Mouse (Mus musculus) embryonic facial prominence, embryonic 12.5 days (tissue): ENCODE data around the gene Slit3. TPM values are rescaled to one million over a fixed set of nuclear protein-coding genes. Genes with fewer than 3 reads are reported as not detected.

ENCODE experiments used
- ATAC-seq: fragments of 200-750 bp; cut with Nextera tagmentation; 2 replicates; pipeline ENCODE4 v1.8.0; 2017; ENCODE audit not compliant: insufficient number of reproducible peaks, insufficient read depth, low FRiP score, low TSS enrichment
- H3K27ac ChIP-seq: fragments of 300-500 bp; sonication (generic); 2 replicates; pipeline ENCODE4 v1.5.1; 2016; ENCODE audit warnings: mild to moderate bottlenecking
- H3K27me3 ChIP-seq: fragments of 300-500 bp; sonication (generic); 2 replicates; pipeline ENCODE4 v1.6.1; 2016; ENCODE audit warnings: mild to moderate bottlenecking, moderate library complexity
- H3K36me3 ChIP-seq: fragments of 300-500 bp; sonication (generic); 2 replicates; pipeline ENCODE4 v1.6.1; 2016; ENCODE audit warnings: mild to moderate bottlenecking
- H3K4me1 ChIP-seq: fragments of 300-500 bp; sonication (generic); 2 replicates; pipeline ENCODE4 v1.6.1; 2016
- H3K4me2 ChIP-seq: fragments of 300-500 bp; sonication (generic); replicated peaks from 2 replicates; pipeline ENCODE4 v1.6.1; 2016; ENCODE audit warnings: mild to moderate bottlenecking, moderate library complexity
- H3K4me3 ChIP-seq: fragments of 300-500 bp; sonication (generic); 2 replicates; pipeline ENCODE4 v1.5.1; 2016; ENCODE audit warnings: mild to moderate bottlenecking
- H3K9ac ChIP-seq: fragments of 300-500 bp; sonication (generic); 2 replicates; pipeline ENCODE4 v1.6.1; 2016; ENCODE audit warnings: mild to moderate bottlenecking, moderate library complexity
- H3K9me3 ChIP-seq: fragments of 300-500 bp; sonication (generic); 2 replicates; pipeline ENCODE4 v1.6.1; 2016; ENCODE audit warnings: mild to moderate bottlenecking, moderate library complexity
- WGBS: fragments of 180-500 bp; shearing (Covaris S2); methylation state at CpG from one replicate; pipeline ENCODE4 v1.1.7; 2016; 5-methylcytosine and 5-hydroxymethylcytosine counted together
- polyA plus RNA-seq: library from polyadenylated mRNA; unstranded; fragments of >200 nt; fragmentation: Nextera tagmentation; extraction: Ambion mirVana; gene quantifications from 2 replicates; pipeline ENCODE4 v1.2.1, GENCODE M21; 2016

Gene Slit3
- polyA plus RNA-seq, 1 experiment from 2014 or later, result 33.5 TPM

- H3K36me3 ChIP-seq, result no peaks in the 10 kb centered on the region
- H3K9me3 ChIP-seq, result no peaks in the 10 kb centered on the region
- H3K4me3 ChIP-seq, result no peak overlapping the region
- no peak overlapping the region for H3K9ac ChIP-seq
- no peak for ATAC-seq
- no peak overlapping the region for H3K27ac ChIP-seq
- peaks cover 37% of the 10 kb centered on the region for H3K4me1 ChIP-seq
- 10% methylated on average over 10 of the region's 10 CpGs for WGBS
- peaks cover 7% of the 10 kb centered on the region; the same call in 1 of the 2 replicates for H3K27me3 ChIP-seq
- H3K4me2 ChIP-seq, result no peak overlapping the region
Observed at GRCm38 (mm10) chr11:35454191-35454725, 333.2 kb downstream of the Slit3 start.

GRCm38 (mm10) chr11:35454781-35455180 is 333.8 kb downstream of the Slit3 start:
- Histone ChIP-seq H3K27me3 (peaks cover 7% of the 10 kb centered on the region; the same call in 1 of the 2 replicates), H3K4me3 (no peak overlapping the region), H3K9me3 (no peaks in the 10 kb centered on the region), H3K4me1 (peaks cover 37% of the 10 kb centered on the region), H3K9ac (no peak overlapping the region), H3K27ac (no peak overlapping the region), H3K36me3 (no peaks in the 10 kb centered on the region), H3K4me2 (no peak overlapping the region)
- no peak for ATAC-seq
- 43% methylated on average over 4 of the region's 4 CpGs for WGBS

- no peak for ATAC-seq
- Histone ChIP-seq H3K27ac (no peak overlapping the region), H3K4me3 (no peak overlapping the region), H3K9ac (no peak overlapping the region), H3K4me2 (no peak overlapping the region), H3K36me3 (no peaks in the 10 kb centered on the region), H3K27me3 (peaks cover 7% of the 10 kb centered on the region; the same call in 1 of the 2 replicates), H3K9me3 (no peaks in the 10 kb centered on the region), H3K4me1 (peaks cover 16% of the 10 kb centered on the region)
- WGBS, result 54% methylated on average over 2 of the region's 2 CpGs
Observed at GRCm38 (mm10) chr11:35458068-35458467, 337.0 kb downstream of the Slit3 start.

- ATAC-seq, result no peak
- H3K36me3 ChIP-seq, result no peaks in the 10 kb centered on the region
- no peak overlapping the region for H3K4me3 ChIP-seq
- no peak overlapping the region for H3K9ac ChIP-seq
- H3K4me2 ChIP-seq, result no peak overlapping the region
- WGBS, result 86% methylated on average over 6 of the region's 6 CpGs
- no peaks in the 10 kb centered on the region for H3K9me3 ChIP-seq
- H3K27me3 ChIP-seq, result 0 out of 2 replicates have a peak, but pooled peaks cover under 1% of the 10 kb centered on the region
- H3K4me1 ChIP-seq, result peaks cover 12% of the 10 kb centered on the region
- H3K27ac ChIP-seq, result no peak overlapping the region
Observed at GRCm38 (mm10) chr11:35466701-35467100, 345.7 kb downstream of the Slit3 start.

DNA sequence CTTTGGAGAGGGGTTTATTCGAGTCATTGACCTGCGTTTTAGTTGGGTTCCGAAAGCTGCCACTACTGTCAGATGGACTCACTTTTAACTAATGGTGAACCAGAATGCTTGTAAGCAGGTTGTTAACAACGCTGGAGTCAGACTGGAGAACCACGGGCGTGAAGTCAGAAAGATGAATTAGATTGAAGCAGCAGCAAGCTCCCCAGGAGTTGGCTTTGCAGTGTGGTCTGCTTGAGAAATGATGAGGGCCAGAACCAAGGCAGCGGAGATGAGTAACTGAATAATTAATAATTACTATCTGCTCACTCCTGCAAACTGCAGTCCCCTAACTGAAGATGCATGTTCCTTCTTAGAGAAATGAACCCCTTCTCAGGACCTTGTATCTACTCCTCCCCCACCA is 347.8 kb downstream of the Slit3 start:
- Histone ChIP-seq H3K9ac (no peak overlapping the region), H3K27me3 (0 out of 2 replicates have a peak, but pooled peaks cover 4% of the 10 kb centered on the region), H3K4me1 (peaks cover 18% of the 10 kb centered on the region), H3K4me2 (no peak overlapping the region), H3K27ac (no peak overlapping the region), H3K4me3 (no peak overlapping the region), H3K9me3 (no peaks in the 10 kb centered on the region), H3K36me3 (no peaks in the 10 kb centered on the region)
- no peak for ATAC-seq
- 84% methylated on average over 7 of the region's 7 CpGs for WGBS

DNA sequence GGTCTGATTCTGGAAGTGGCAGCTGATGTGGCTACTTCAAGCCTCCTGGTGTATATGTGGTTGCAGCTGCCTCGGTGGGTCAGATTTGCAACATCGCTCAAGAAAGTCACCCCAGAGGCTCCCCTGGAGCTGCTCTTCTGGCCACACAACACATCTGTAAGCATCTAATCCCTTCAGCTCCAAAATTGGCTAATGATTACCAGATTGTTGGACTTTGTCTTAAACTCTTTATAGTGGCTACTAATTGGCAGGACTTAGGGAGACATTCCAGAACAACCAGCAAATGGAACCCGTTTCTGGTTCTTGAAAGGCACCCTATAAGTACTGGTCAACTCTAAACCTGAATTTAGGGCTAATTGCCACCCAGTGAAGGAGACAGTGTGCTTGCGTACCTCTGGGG is 348.9 kb downstream of the Slit3 start:
- WGBS, result 30% methylated on average over 4 of the region's 4 CpGs
- H3K9me3 ChIP-seq, result no peaks in the 10 kb centered on the region
- H3K9ac ChIP-seq, result no peak overlapping the region
- H3K4me3 ChIP-seq, result no peak overlapping the region
- H3K36me3 ChIP-seq, result no peaks in the 10 kb centered on the region
- no peak overlapping the region for H3K4me2 ChIP-seq
- peaks cover 18% of the 10 kb centered on the region for H3K4me1 ChIP-seq
- no peak for ATAC-seq
- H3K27ac ChIP-seq, result no peak overlapping the region; the same call in 1 of the 2 replicates
- H3K27me3 ChIP-seq, result 0 out of 2 replicates have a peak, but pooled peaks cover 4% of the 10 kb centered on the region

GRCm38 (mm10) chr11:35470853-35471252 is 349.8 kb downstream of the Slit3 start:
- Histone ChIP-seq H3K4me2 (no peak overlapping the region), H3K27ac (no peak overlapping the region), H3K4me3 (no peak overlapping the region), H3K9ac (no peak overlapping the region), H3K36me3 (no peaks in the 10 kb centered on the region), H3K9me3 (no peaks in the 10 kb centered on the region), H3K4me1 (peaks cover 25% of the 10 kb centered on the region), H3K27me3 (0 out of 2 replicates have a peak, but pooled peaks cover 4% of the 10 kb centered on the region)
- WGBS, result 73% methylated on average over 5 of the region's 5 CpGs
- no peak for ATAC-seq

- 44% methylated on average over 11 of the region's 11 CpGs for WGBS
- no peak for ATAC-seq
- 0 out of 2 replicates have a peak, but pooled peaks cover 4% of the 10 kb centered on the region for H3K27me3 ChIP-seq
- H3K4me3 ChIP-seq, result no peak overlapping the region
- H3K9ac ChIP-seq, result no peak overlapping the region
- no peaks in the 10 kb centered on the region for H3K9me3 ChIP-seq
- no peaks in the 10 kb centered on the region for H3K36me3 ChIP-seq
- peaks cover 26% of the 10 kb centered on the region for H3K4me1 ChIP-seq
- no peak overlapping the region for H3K27ac ChIP-seq
- H3K4me2 ChIP-seq, result no peak overlapping the region
Observed at GRCm38 (mm10) chr11:35472842-35473616, 352.0 kb downstream of the Slit3 start.

DNA sequence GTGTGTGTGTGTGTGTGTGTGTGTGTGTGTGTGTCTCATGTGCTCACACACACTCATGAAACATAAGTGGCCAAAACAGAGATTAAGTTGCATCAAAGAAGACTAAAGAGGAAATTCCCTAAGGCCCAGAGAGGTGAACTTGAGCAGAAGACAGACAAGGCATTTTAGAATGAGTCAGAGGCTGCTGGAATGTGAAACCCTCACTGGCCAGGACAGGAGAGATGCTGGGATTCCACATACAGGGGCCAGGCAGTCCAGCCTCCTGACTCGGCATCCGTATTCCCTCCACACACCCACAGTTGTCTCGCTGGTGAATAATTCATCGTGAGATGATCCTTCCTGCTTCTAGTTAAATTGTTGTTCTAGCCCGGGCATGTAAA is 352.6 kb downstream of the Slit3 start:
- Histone ChIP-seq H3K4me2 (no peak overlapping the region), H3K27ac (no peak overlapping the region), H3K4me3 (no peak overlapping the region), H3K36me3 (no peaks in the 10 kb centered on the region), H3K9me3 (no peaks in the 10 kb centered on the region), H3K27me3 (0 out of 2 replicates have a peak, but pooled peaks cover 4% of the 10 kb centered on the region), H3K9ac (no peak overlapping the region), H3K4me1 (peaks cover 26% of the 10 kb centered on the region)
- ATAC-seq, result no peak
- 45% methylated on average over 5 of the region's 5 CpGs for WGBS

DNA sequence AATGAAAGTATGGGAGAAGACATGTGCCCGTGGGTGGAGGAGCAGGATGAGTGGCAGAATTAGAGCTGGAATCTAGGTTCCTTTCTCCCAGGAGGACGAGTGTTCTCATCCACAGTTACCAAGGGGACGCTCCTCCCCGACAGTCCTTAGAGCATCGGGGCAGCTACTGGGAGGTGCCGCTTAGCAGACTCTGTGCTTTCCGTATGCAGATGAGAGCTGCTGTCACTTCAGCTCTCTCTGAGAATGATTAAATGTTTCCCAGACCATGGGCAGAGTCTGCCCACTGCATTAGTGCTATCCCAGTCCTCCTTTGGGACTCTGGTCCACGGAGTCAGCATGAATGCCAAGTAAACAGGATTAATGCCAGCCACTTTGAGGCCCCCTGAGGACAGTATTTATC is 359.1 kb downstream of the Slit3 start:
- no peaks in the 10 kb centered on the region for H3K9me3 ChIP-seq
- H3K9ac ChIP-seq, result no peak overlapping the region
- no peak overlapping the region for H3K27ac ChIP-seq
- no peaks in the 10 kb centered on the region for H3K27me3 ChIP-seq
- H3K4me1 ChIP-seq, result 0 out of 2 replicates have a peak, but pooled peaks cover 8% of the 10 kb centered on the region
- WGBS, result 41% methylated on average over 8 of the region's 8 CpGs
- no peak overlapping the region for H3K4me2 ChIP-seq
- no peak overlapping the region for H3K4me3 ChIP-seq
- H3K36me3 ChIP-seq, result no peaks in the 10 kb centered on the region
- no peak for ATAC-seq

GRCm38 (mm10) chr11:35481611-35482363 is 360.8 kb downstream of the Slit3 start:
- peaks cover 4% of the 10 kb centered on the region; the same call in 1 of the 2 replicates for H3K4me1 ChIP-seq
- ATAC-seq, result no peak
- no peak overlapping the region for H3K27ac ChIP-seq
- H3K9ac ChIP-seq, result no peak overlapping the region
- no peak overlapping the region for H3K4me2 ChIP-seq
- H3K36me3 ChIP-seq, result no peaks in the 10 kb centered on the region
- no peaks in the 10 kb centered on the region for H3K9me3 ChIP-seq
- H3K27me3 ChIP-seq, result no peaks in the 10 kb centered on the region
- H3K4me3 ChIP-seq, result no peak overlapping the region
- 85% methylated on average over 9 of the region's 9 CpGs for WGBS
